ENCODE assay signal across 8 mouse cellular contexts in genomic region chr6:72958662-72959071, GRCm38 (mm10). TPM values are rescaled to one million over a fixed set of nuclear protein-coding genes. Genes with fewer than 3 reads are reported as not detected.
DNase-seq lines count a peak whose midpoint lies in the region; ATAC-seq and TF ChIP-seq lines count a peak whose summit lies in the region.

Gene Tmsb10 (minus strand): TSS chr6:72958748.

- H3K9ac ChIP-seq in liver, adult 2 months (ENCODE audit: low read depth, low read length) = peak within 1 kb of the TSS; percentile 81
- peak within 1 kb of the TSS; percentile 94 for H3K9ac ChIP-seq in intestine, embryonic 14.5 days (ENCODE audit: low read length)

- TF ChIP-seq POLR2A in liver, adult 2 months (IDR thresholded peaks at IDR 0.05; ENCODE audit: extremely low read depth, insufficient read depth, low read length) = no peak

- no peaks in the 10 kb centered on the region for H3K9me3 ChIP-seq in intestine, embryonic 14.5 days (ENCODE audit: control insufficient read depth, low read length)

- H3K4me3 ChIP-seq in liver, adult 2 months (ENCODE audit: insufficient read depth, low read depth, low read length) = peak within 1 kb of the TSS; percentile 87
- H3K4me3 ChIP-seq in intestine, embryonic 14.5 days (ENCODE audit: low read depth, low read length) = peak within 1 kb of the TSS; percentile 76

- WGBS in liver, adult 2 months = 25% methylated on average over 19 of the region's 19 CpGs
- under 1% methylated on average over 18 of the region's 19 CpGs for WGBS in intestine, embryonic 14.5 days

- H3K36me3 ChIP-seq in liver, adult 2 months (ENCODE audit: control insufficient read depth, insufficient read depth, low read length) = no peaks in the 10 kb centered on the region
- H3K36me3 ChIP-seq in intestine, embryonic 14.5 days (ENCODE audit: control insufficient read depth, insufficient read depth, low read length) = no peaks in the 10 kb centered on the region

- peaks cover 3% of the 10 kb centered on the region; the same call in 1 of the 2 replicates for H3K27me3 ChIP-seq in liver, adult 2 months (ENCODE audit: control insufficient read depth, insufficient read depth, low read length)
- no peaks in the 10 kb centered on the region for H3K27me3 ChIP-seq in intestine, embryonic 14.5 days (replicated peaks; ENCODE audit: control insufficient read depth, insufficient read depth, low read length)

- peak; percentile 44; the same call in 1 of the 2 replicates for ATAC-seq in intestine, embryonic 14.5 days (replicated peaks; ENCODE audit: low FRiP score, low TSS enrichment, low read depth)
- peak; percentile 5; the same call in 1 of the 2 replicates for ATAC-seq in megakaryocyte-erythroid progenitor cell, adult 5-6 weeks (replicated peaks; ENCODE audit: low FRiP score, low TSS enrichment, poor library complexity, severe bottlenecking)

- no peak for DNase-seq in liver, adult 2 months (ENCODE audit: extremely low read depth, low read depth, low spot score)
- DNase-seq in liver = no peak
- no peak for DNase-seq in adrenal gland, postnatal 14 days
- DNase-seq in gastrocnemius, adult 8-10 months (ENCODE audit: low spot score in 2 of 2) = no peak
- no peak for DNase-seq in intestine, embryonic 14.5 days (ENCODE audit: low spot score)
- no peak for DNase-seq in spleen, postnatal 14 days (ENCODE audit: low spot score in 2 of 2)
- DNase-seq in yolk sac, embryonic 10.5 days (ENCODE audit: low spot score) = no peak

- H3K27ac ChIP-seq in liver, adult 2 months (replicated peaks; ENCODE audit: insufficient read depth, low read depth, low read length) = 0 out of 2 replicates have a peak within 1 kb of the TSS, but pooled peaks have one; percentile 42
- H3K27ac ChIP-seq in intestine, embryonic 14.5 days (ENCODE audit: low read depth) = peak within 1 kb of the TSS; percentile 91

- TF ChIP-seq CTCF in liver, adult 2 months (IDR thresholded peaks at IDR 0.05; ENCODE audit: low read depth, low read length) = no peak

- H3K4me1 ChIP-seq in liver, adult 2 months (ENCODE audit: control insufficient read depth, insufficient read depth, low read length) = peaks cover 7% of the 10 kb centered on the region
- H3K4me1 ChIP-seq in intestine, embryonic 14.5 days (replicated peaks; ENCODE audit: control insufficient read depth, insufficient read depth, low read length) = peaks cover 23% of the 10 kb centered on the region

- peak within 1 kb of the TSS; percentile 88 for H3K4me2 ChIP-seq in intestine, embryonic 14.5 days (ENCODE audit: low read length)

- no peaks in the 10 kb centered on the region for H3K79me2 ChIP-seq in liver, adult 2 months (ENCODE audit: control insufficient read depth, insufficient read depth, low read length)

RNA-seq across cellular contexts. Expression of gene Tmsb10, which starts in this region (rescaled TPM):
- total RNA-seq in liver, adult 2 months (2014; rRNA removed) = 5.0 and 5.4 TPM in 2 replicates
- polyA plus RNA-seq in liver, adult 2 months (2012; rRNA removed) = 5.2 and 7.1 TPM in 2 replicates
- total RNA-seq in adrenal gland, postnatal 14 days (2021) = 355 and 495 TPM in 2 replicates
- total RNA-seq in gastrocnemius, adult 8-10 months (2022) = 10 to 100 TPM; 16.2 to 39.9 (median 26.6) TPM
- polyA plus RNA-seq in intestine, embryonic 14.5 days (2014; fragmentation: Nextera tagmentation; extraction: Ambion mirVana) = 2,511 and 2,566 TPM in 2 replicates
- 259 and 304 TPM in 2 replicates for total RNA-seq in megakaryocyte-erythroid progenitor cell, adult 5-6 weeks (2014; fragmentation: Nextera tagmentation)
- total RNA-seq in megakaryocyte-erythroid progenitor cell, adult 5-6 weeks (2017) = 303 and 381 TPM in 2 replicates

Comparison
In these comparisons a context has a peak if more than half of its experiments do, and no peak if none do; other contexts are left out.
1. RNA of gene Tmsb10 (polyA plus RNA-seq): 2,511 to 2,566 TPM in intestine, embryonic 14.5 days; 5.2 to 7.1 TPM in liver, adult 2 months; every median in the first group is over 100 times any median in the second.